Mouse (Mus musculus): ENCODE results near the gene Ptger4.

The Ptger4 gene

DNA sequence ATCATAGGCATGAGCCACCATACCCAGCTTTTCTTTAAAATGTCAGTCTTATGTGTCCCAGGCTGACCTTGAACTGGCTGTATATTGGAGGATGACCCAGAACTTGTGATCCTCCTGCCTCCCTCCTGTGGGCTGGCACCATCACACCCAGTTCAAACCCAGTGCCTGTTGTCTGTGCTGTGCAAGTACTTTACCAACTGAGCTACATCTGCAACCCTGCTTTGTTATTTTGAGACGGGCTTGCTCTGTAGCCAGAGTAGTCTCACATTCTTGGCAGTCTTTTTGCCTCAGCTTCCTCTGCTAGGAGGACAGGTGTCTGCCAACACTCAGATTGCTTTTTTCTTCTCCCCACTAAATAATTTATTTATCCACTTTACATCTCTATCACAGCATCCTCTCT is 86.6 kb downstream of the Ptger4 start:
- no peak for DNase-seq

All from kidney, postnatal 36 days (tissue).